Mouse (Mus musculus) thymus, postnatal 14 days (tissue): ENCODE results near the gene Cbx4.

Experiments
- DNase-seq: peaks from one replicate; pipeline ENCODE4 v3.0.0; 2021

The Cbx4 gene

GRCm38 (mm10) chr11:119041325-119041716, 44.7 kb downstream of the Cbx4 start:
- no peak for DNase-seq

GRCm38 (mm10) chr11:119040600-119041324, 45.3 kb downstream of the Cbx4 start, which contains the start of gene Cbx8:
Gene Cbx8 (minus strand): TSS chr11:119040969.
- peak; percentile 100 for DNase-seq

DNA sequence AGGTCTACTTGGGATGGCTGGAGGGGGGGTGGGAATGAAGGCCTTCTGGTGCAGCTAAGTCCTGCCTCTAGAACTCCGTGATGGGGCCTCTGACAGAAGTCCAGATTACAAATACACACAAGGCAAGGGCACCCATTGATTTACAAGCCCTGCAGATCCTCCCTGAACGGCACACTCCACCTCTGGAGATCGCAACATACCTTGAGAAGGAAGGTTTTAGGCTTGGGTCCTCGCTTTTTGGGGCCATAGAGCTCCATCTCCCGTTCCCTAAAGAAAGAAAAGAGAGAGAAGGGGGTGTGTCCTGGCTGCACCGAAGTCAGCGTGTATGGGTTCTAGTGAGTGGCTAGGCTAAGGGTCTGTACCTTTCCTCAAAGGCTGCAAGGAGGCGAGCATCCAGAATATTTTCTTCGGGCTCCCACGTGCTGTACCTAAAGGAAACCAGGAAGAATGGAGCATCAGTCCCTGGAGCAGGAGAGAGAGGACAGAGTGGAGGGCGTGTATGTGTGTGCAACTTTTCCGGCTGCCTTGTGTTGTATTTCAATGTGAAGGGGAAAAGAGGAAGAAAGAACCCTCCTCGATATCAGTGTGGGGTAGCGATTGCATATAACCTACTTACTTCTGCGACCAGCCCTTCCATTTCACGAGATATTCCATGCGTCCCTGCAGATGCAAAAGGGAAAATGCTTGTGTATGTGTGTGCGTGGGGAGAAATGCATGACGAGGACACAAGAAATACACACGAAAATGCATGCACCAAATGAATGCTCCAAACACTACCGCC, 46.1 kb downstream of the Cbx4 start:
- DNase-seq: peak; percentile 10

DNA sequence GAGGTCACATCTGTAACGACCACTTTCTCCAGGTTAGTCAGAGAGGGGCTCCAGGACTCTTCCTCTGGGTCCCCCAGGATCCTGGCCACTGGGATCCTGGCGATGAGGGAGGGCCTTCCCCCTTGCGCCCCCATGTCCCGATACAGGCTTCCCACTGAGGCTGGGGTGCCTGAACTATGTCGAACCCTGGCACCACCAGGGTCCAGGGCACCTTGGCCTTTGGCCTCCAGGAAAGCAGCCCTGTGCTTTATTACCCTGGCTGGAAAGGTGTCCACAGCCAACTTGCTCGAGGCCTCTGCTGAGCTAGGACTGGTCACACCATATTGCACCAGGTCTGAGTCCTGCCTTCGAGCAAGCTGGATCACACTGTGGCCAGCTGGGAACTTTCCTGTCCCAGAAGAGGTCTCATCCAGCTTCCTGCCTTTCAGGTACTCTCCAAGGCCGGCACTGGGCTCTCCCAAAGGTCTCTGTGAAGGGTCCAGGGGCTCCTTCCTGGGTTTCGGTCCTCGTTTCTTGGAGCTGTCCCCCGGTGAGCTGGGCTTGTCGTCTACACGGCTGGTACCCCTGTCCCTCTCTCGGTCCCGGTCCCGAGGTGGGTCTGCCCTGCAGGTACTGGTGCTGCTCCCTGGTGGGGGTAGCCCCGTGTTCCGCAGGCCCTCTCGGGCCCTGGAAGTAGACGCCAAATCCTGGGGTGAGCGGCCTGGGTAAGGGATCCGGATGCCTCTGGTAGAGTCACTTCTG, 47.1 kb downstream of the Cbx4 start:
- peak; percentile 18 for DNase-seq

DNA sequence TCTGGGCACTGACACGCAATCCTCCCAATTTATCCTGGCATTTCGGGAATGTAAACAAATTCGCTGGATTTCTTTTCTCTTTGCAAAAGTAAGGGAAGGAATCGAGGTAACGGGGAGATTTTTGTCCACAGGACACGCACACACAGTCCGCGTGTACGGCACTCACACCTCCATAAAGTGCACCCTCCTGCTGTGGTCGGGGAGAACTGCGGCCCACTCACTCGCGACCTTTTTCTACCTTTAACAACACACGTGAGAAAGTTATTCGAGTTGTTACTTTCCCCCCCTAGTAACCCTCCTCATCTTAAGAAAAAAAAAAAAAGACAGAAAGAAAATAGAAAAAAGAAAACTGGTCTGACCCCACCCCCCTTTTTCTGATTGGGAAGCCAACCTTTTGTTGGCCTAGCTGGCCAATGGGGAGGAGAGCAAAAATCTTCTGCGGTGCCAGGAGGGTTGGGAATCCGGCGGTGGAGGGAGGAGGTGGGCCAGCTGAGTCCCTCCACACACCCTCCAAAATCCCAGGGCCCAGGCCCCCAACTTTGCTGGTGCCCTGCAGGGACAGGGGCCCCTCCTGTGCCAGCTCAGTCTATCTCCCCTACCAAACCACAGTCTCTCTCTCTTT, 48.1 kb downstream of the Cbx4 start:
- DNase-seq: no peak

DNA sequence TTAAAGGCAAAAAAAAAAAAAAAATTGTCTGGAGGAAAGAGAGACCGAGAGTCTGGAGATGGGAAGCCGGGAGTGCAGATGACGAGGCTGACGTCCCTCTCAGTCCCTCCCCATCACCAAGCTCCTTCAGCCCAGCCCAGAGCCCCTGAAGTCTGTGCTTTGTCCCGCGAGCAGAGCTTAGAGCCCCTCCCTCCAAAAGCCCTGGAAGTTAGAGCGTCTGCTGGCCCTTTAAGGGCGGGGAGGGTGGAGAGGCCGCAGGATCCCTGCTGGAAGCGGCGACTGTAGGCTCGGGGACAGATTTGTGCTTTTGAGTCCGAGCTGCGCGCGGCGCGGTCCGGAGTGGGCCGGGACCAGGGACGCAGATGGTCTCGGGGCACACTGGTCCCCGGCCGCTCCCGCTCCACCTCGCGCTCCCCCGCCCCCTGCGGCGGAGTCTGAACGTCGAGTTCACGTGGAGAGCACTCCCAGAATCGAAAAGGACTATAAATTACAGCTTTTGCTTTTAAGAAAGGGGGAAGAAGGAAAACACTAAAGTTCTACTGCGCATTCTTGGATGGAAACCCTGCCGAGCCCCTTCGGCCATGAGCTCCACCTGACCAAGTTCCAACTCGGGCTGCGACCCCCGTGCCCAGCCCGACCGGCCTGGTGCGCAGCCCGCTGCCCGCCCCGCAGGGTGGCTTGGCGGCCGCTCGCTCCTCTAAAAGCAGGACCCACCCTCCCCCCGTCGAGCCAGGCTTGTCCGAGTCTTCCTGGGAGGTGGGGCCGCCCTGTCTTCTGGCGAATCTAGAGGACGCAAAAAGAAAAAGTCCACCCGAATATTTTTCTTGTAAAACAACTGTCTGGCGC, 48.9 kb downstream of the Cbx4 start:
- no peak for DNase-seq

GRCm38 (mm10) chr11:119036447-119036846, 49.6 kb downstream of the Cbx4 start:
- DNase-seq: no peak

GRCm38 (mm10) chr11:119035686-119036165, 50.3 kb downstream of the Cbx4 start:
- DNase-seq: no peak

DNA sequence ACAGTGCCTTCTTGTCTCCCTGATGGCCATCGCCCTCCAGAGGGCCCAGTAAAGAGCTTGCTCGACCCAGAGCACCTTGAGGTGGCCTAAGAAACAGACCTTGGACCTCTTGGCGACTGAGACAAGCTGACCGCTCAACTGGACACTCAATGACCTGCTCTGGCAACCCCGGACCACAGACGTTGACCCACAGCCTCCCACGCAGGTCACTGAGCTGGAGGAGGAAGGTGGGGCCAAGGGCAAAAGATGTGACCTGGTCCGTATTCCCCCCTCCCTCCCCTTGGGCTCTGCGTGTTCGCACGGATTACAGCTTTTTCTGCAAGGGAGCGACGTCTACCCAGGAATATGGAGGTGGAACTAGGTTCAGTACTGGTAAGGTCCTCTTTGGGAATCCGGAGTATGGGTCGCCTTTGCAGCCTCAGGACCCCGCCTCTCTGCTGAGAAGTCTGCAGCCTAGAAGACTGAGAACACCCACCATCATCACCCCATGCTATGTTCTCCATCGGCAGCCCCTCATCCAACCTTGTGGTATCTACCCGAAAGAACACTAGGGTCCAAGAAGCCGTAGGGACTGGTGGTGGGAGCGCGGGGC, 50.8 kb downstream of the Cbx4 start:
- DNase-seq: no peak

DNA sequence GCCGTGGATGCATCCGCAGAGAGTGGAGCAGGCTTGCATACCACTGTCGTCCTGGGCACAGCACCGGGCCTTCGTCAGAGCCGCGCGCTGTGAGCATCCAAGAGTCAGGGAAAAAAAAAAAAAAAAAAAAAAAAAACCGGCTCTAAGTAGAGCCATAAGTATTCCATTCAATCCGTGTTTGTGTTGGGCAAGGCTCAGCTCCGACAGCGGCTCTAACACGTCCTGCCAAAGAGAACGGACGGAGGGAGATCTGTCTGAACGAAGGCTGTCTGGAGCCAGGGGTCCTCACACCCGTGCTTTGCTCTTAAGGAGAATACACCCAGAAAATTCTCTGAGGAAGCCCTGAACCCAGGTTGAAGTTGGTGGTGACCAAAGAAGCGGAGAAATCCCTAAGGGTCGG, 51.4 kb downstream of the Cbx4 start:
- no peak for DNase-seq

DNA sequence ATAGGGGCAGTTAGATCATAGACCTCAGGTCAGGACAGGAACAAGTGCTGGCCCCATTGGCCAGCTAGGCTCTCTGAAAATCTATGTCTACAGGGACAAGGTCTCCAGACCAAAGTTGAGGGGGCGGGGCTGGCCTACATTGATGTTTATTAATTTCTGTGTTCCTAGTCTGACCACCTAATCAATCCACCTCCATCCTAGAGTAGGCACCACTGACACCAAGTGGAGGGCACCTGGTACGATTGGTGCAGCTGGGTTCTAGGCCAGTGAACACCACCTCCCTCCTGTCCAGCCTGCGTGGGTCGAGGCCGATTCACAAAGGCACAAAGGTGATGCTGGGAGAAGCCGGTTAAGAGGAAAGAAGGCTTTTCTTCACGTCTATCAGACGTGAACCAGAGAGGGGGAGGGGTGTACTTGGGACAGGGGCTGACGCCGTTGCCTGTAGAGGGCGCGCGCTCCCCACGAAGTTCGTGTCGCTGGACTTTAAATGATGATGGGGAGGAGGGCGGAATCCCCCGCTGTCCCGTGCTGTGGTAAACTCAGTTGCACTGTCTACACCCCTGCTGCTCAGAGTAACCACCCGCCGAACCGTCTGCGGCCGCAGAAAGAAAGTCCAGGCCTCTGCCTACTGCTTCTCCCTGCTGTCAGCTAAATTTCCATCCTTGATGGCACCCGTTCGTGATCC, 52.0 kb downstream of the Cbx4 start:
- DNase-seq: peak; percentile 91
